Mouse (Mus musculus) C2C12 (cell line): ENCODE data around the gene Nr1d2.

Experiments used
- CEBPB ChIP-seq: IDR thresholded peaks from one replicate; pipeline ENCODE4 v1.6.1; 2011; ENCODE audit warnings: low read depth, mild to moderate bottlenecking, control low read depth, moderate library complexity
- CTCF ChIP-seq: IDR thresholded peaks from one replicate; pipeline ENCODE4 v1.5.1; 2011; ENCODE audit not compliant: control insufficient read depth, insufficient read depth, insufficient read length
- MAX ChIP-seq: IDR thresholded peaks from one replicate; pipeline ENCODE4 v1.6.1; 2011; ENCODE audit warnings: mild to moderate bottlenecking, control low read depth
- MYOD1 ChIP-seq: IDR thresholded peaks from one replicate; pipeline ENCODE4 v1.6.1; 2011; ENCODE audit warnings: low read depth; ENCODE audit not compliant: control insufficient read depth, insufficient read length
- MYOG ChIP-seq: IDR thresholded peaks from one replicate; pipeline ENCODE4 v1.6.1; 2011; ENCODE audit not compliant: control insufficient read depth, insufficient read length; ENCODE audit errors: extremely low read depth
- USF1 ChIP-seq: IDR thresholded peaks from one replicate; pipeline ENCODE4 v1.6.1; 2011; ENCODE audit warnings: low read depth, mild to moderate bottlenecking, control low read depth, moderate library complexity

DNA sequence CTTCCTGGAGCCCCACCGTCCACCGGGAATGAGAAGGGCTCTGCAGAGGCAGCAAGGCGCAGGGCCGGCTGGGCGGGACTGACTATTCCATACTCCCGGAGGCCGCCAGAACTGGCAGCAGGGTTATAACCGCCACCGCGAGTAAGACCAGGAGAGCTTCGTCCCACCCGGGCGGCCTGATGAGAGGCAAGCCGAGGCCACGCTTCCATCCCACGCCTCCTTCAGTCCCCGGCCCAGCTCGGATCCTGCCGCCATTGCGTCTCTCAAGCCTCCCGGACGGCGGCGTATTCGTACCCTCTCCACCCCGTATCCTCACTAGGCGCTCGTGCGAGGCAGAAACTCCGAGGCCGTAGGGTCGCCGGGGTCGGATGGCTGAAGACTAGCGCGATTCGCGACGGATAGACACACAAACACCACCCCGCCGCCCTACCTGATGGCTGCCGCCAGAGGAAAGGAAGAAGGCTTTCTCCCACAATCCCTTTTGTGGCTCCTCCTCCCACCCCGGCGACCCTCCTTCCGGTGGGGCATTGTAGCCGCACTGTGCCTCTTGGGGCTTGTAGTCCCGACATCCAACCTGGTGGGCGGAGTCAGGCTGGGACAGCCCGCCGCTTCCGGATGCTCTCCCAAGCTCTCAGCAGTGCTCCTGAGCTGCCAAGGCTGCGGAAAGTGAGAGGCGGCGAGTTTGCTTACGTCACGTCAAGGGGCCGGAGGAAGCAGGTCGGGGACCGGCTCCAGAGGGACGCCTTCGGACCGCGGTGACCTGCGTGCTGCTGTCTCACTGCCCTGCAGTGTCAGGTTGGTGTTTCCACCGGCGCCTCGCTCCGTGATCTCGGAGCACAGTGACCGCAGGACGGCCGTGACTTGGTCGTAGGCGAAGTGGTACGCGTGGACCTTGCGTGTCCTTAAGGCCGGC is 31.9 kb upstream of the Nr1d2 start, which contains the start of the genes Nkiras1 and Rpl15:
- TF ChIP-seq USF1 (no peak), CTCF (no peak), MYOD1 (no peak), CEBPB (no peak), MYOG (no peak), MAX (peak; percentile 65)
